Mouse (Mus musculus): ENCODE measurements around the gene 9930104L06Rik. TPM values are rescaled to one million over a fixed set of nuclear protein-coding genes. Genes with fewer than 3 reads are reported as not detected.

The 9930104L06Rik gene
- total and polyA plus RNA-seq, 3 experiments = 12.3 to 15.9 (median 14.8) TPM

- in situ Hi-C loops (cut with MboI; ENCODE audit: low pct_ligation_motif_present, low pct_unique_long_range_greater_than_20kb, low sequenced_read_pairs) (no loop called here), dilution Hi-C loops (cut with MboI; ENCODE audit: extremely low pct_ligation_motif_present, extremely low pct_unique_long_range_greater_than_20kb, low sequenced_read_pairs) (no loop called here)
- peaks cover 44% of the 10 kb centered on the region for H3K27me3 ChIP-seq (replicated peaks)
- no peak for DNase-seq (ENCODE audit: extremely low read depth)
- H3K79me2 ChIP-seq (replicated peaks; ENCODE audit: control insufficient read depth, extremely low read depth, insufficient read depth, poor library complexity, severe bottlenecking) = no peaks in the 10 kb centered on the region
- TF ChIP-seq SMC3 (IDR thresholded peaks at IDR 0.05; ENCODE audit: low read depth, low read length) (no peak), JUN (IDR thresholded peaks at IDR 0.05; ENCODE audit: insufficient read depth, low read depth, low read length) (no peak), USF1 (IDR thresholded peaks at IDR 0.05; ENCODE audit: low read depth, low read length) (no peak), KAT2A (IDR thresholded peaks at IDR 0.05; ENCODE audit: insufficient replicate concordance, low read length) (no peak), POLR2AphosphoS2 (IDR thresholded peaks at IDR 0.05; ENCODE audit: low read depth, low read length) (no peak), ELF1 (IDR thresholded peaks at IDR 0.05; ENCODE audit: low read depth, low read length) (no peak), E2F4 (IDR thresholded peaks at IDR 0.05; ENCODE audit: insufficient replicate concordance, low read depth, low read length) (no peak), NRF1 (IDR thresholded peaks at IDR 0.05; ENCODE audit: low read depth, low read length) (no peak), RAD21 (IDR thresholded peaks at IDR 0.05; ENCODE audit: low read depth, low read length) (no peak), PAX5 (IDR thresholded peaks at IDR 0.05; ENCODE audit: low read length) (no peak), ZMIZ1 (IDR thresholded peaks at IDR 0.05; ENCODE audit: low read depth, low read length) (no peak), ZNF384 (IDR thresholded peaks at IDR 0.05; ENCODE audit: low read depth, low read length) (no peak), USF2 (conservative IDR thresholded peaks at IDR 0.05; ENCODE audit: low read depth, low read length) (no peak), ZC3H11A (IDR thresholded peaks at IDR 0.05; ENCODE audit: low read depth, low read length) (no peak), RCOR1 (conservative IDR thresholded peaks at IDR 0.05; ENCODE audit: low read depth, low read length) (no peak)
- no peak within 1 kb of the TSS for H3K4me3 ChIP-seq (replicated peaks in 1 of 3; ENCODE audit: low read depth in 2 of 3, low read length in 2 of 3, poor library complexity in 1 of 3)
- H3K4me1 ChIP-seq (ENCODE audit: control insufficient read depth in 1 of 2, insufficient read depth in 2 of 2) = peaks cover 26 to 38% of the 10 kb centered on the region in 2 experiments
- H3K27ac ChIP-seq (ENCODE audit: insufficient read depth, low read depth) = no peak within 1 kb of the TSS
- H3K9ac ChIP-seq (ENCODE audit: insufficient read depth, low read depth) = no peak within 1 kb of the TSS
- H3K9me3 ChIP-seq (replicated peaks; ENCODE audit: low read length) = peaks cover 2% of the 10 kb centered on the region
- H3K36me3 ChIP-seq (replicated peaks in 1 of 2; ENCODE audit: control insufficient read depth in 1 of 2, insufficient read depth in 1 of 2, low read length in 1 of 2) = no peaks in the 10 kb centered on the region
- H3K4me2 ChIP-seq (ENCODE audit: insufficient read depth, low read depth, poor library complexity, severe bottlenecking) = no peak within 1 kb of the TSS
Observed at GRCm38 (mm10) chr4:124985671-124986602, 49.1 kb downstream of the 9930104L06Rik start, which contains the start of gene Rspo1. Gene Rspo1 (plus strand): TSS chr4:124986430.

- no peak overlapping the region for H3K4me2 ChIP-seq (ENCODE audit: insufficient read depth, low read depth, poor library complexity, severe bottlenecking)
- dilution Hi-C loops (cut with MboI; ENCODE audit: extremely low pct_ligation_motif_present, extremely low pct_unique_long_range_greater_than_20kb, low sequenced_read_pairs) = no loop called here
- in situ Hi-C loops (cut with MboI; ENCODE audit: low pct_ligation_motif_present, low pct_unique_long_range_greater_than_20kb, low sequenced_read_pairs) = no loop called here
Observed at GRCm38 (mm10) chr4:124986739-124987710, 50.2 kb downstream of the 9930104L06Rik start.

More at GRCm38 (mm10) chr4:124986739-124987710, 50.2 kb downstream of the 9930104L06Rik start:
- peaks cover 34 to 48% of the 10 kb centered on the region in 2 experiments for H3K4me1 ChIP-seq (ENCODE audit: control insufficient read depth in 1 of 2, insufficient read depth in 2 of 2)
- no peak overlapping the region for H3K4me3 ChIP-seq (replicated peaks in 1 of 3; ENCODE audit: low read depth in 2 of 3, low read length in 2 of 3, poor library complexity in 1 of 3)
- H3K79me2 ChIP-seq (replicated peaks; ENCODE audit: control insufficient read depth, extremely low read depth, insufficient read depth, poor library complexity, severe bottlenecking) = no peaks in the 10 kb centered on the region
- TF ChIP-seq PAX5 (IDR thresholded peaks at IDR 0.05; ENCODE audit: low read length) (no peak), BHLHE40 (IDR thresholded peaks at IDR 0.05; ENCODE audit: low read depth, low read length) (no peak), ZMIZ1 (IDR thresholded peaks at IDR 0.05; ENCODE audit: low read depth, low read length) (no peak), USF1 (IDR thresholded peaks at IDR 0.05; ENCODE audit: low read depth, low read length) (no peak), MEF2A (IDR thresholded peaks at IDR 0.05; ENCODE audit: borderline replicate concordance, low read depth, low read length) (no peak), POLR2A (IDR thresholded peaks at IDR 0.05; ENCODE audit: low read depth, low read length) (no peak)
- DNase-seq (ENCODE audit: extremely low read depth) = no peak
- peaks cover 2% of the 10 kb centered on the region for H3K9me3 ChIP-seq (replicated peaks; ENCODE audit: low read length)
- H3K27me3 ChIP-seq (replicated peaks) = peaks cover 33% of the 10 kb centered on the region
- no peak overlapping the region for H3K9ac ChIP-seq (ENCODE audit: insufficient read depth, low read depth)
- H3K36me3 ChIP-seq (replicated peaks in 1 of 2; ENCODE audit: control insufficient read depth in 1 of 2, insufficient read depth in 1 of 2, low read length in 1 of 2) = no peaks in the 10 kb centered on the region
- H3K27ac ChIP-seq (ENCODE audit: insufficient read depth, low read depth) = no peak overlapping the region

Data from CH12.LX (cell line).